Mouse (Mus musculus) frontal cortex, postnatal 10 days (tissue): ENCODE data around the gene H2al2a.
"Not testable (repeated sequence)": the region's sequence is repeated elsewhere in the genome, so short reads cannot be mapped to it uniquely, and the experiment has no call there.

Experiments used
- DNase-seq, 2 experiments: peaks; one replicate each; pipeline ENCODE4 v3.0.0; 2022; ENCODE audit warnings: low spot score in 2 of 2, mixed read lengths in 1 of 2

Gene H2al2a

GRCm38 (mm10) chr2:17975601-17976327 lies 21.0 kb downstream of the H2al2a start:
- no peak for DNase-seq

GRCm38 (mm10) chr2:17973868-17974440 lies 22.8 kb downstream of the H2al2a start:
- no peak for DNase-seq

- DNase-seq, result no peak
Observed at GRCm38 (mm10) chr2:17973246-17973645, 23.5 kb downstream of the H2al2a start.

- no peak for DNase-seq
Observed at GRCm38 (mm10) chr2:17972843-17973242, 23.9 kb downstream of the H2al2a start.

- no peak for DNase-seq
Observed at GRCm38 (mm10) chr2:17971407-17971806, 25.4 kb downstream of the H2al2a start.

GRCm38 (mm10) chr2:17970662-17971061 lies 26.1 kb downstream of the H2al2a start:
- DNase-seq, result no peak

GRCm38 (mm10) chr2:17970187-17970586 lies 26.6 kb downstream of the H2al2a start:
- no peak for DNase-seq

- DNase-seq, result no peak
Observed at GRCm38 (mm10) chr2:17968571-17968970, 28.2 kb downstream of the H2al2a start.

- DNase-seq, result not testable (repeated sequence)
Observed at GRCm38 (mm10) chr2:17968037-17968436, 28.7 kb downstream of the H2al2a start.

GRCm38 (mm10) chr2:17959501-17959900 lies 37.3 kb downstream of the H2al2a start:
- DNase-seq, result no peak

GRCm38 (mm10) chr2:17946875-17947274 lies 49.9 kb downstream of the H2al2a start:
- DNase-seq, result no peak
